Mouse (Mus musculus) bone marrow macrophage, adult 2 months (primary cell): ENCODE measurements around the gene Ccdc15. TPM values are rescaled to one million over a fixed set of nuclear protein-coding genes. Genes with fewer than 3 reads are reported as not detected.

Source experiments
- H3K27ac ChIP-seq: 2 replicates; pipeline ENCODE4 v1.5.1; 2012; ENCODE audit warnings: low read depth, low read length; ENCODE audit not compliant: insufficient read depth
- H3K4me1 ChIP-seq: 2 replicates; pipeline ENCODE4 v1.6.1; 2012; ENCODE audit warnings: low read length; ENCODE audit not compliant: control insufficient read depth, insufficient read depth
- H3K4me3 ChIP-seq: 2 replicates; pipeline ENCODE4 v1.5.1; 2012; ENCODE audit warnings: mild to moderate bottlenecking, low read length, moderate library complexity; ENCODE audit not compliant: insufficient read depth
- CTCF ChIP-seq: IDR thresholded peaks from 2 replicates; pipeline ENCODE4 v1.5.1; 2012; ENCODE audit warnings: low read depth, mild to moderate bottlenecking, low read length, moderate library complexity
- POLR2A ChIP-seq: IDR thresholded peaks from 2 replicates; pipeline ENCODE4 v1.6.1; 2012; ENCODE audit warnings: mild to moderate bottlenecking, low read depth, low read length, borderline replicate concordance
- polyA plus RNA-seq: library from polyadenylated mRNA; stranded (reverse); fragments of >200 nt; gene quantifications from 2 replicates; pipeline ENCODE4 v1.2.4, GENCODE M21; 2012; ENCODE audit not compliant: missing spikeins, insufficient read depth, insufficient read length

Gene Ccdc15
- polyA plus RNA-seq, 1 experiment = 1.9 TPM

GRCm38 (mm10) chr9:37368081-37368830, 20.0 kb upstream of the Ccdc15 start:
- no peak overlapping the region for H3K27ac ChIP-seq
- TF ChIP-seq POLR2A (no peak), CTCF (no peak)
- H3K4me1 ChIP-seq = no peaks in the 10 kb centered on the region
- no peak overlapping the region for H3K4me3 ChIP-seq

DNA sequence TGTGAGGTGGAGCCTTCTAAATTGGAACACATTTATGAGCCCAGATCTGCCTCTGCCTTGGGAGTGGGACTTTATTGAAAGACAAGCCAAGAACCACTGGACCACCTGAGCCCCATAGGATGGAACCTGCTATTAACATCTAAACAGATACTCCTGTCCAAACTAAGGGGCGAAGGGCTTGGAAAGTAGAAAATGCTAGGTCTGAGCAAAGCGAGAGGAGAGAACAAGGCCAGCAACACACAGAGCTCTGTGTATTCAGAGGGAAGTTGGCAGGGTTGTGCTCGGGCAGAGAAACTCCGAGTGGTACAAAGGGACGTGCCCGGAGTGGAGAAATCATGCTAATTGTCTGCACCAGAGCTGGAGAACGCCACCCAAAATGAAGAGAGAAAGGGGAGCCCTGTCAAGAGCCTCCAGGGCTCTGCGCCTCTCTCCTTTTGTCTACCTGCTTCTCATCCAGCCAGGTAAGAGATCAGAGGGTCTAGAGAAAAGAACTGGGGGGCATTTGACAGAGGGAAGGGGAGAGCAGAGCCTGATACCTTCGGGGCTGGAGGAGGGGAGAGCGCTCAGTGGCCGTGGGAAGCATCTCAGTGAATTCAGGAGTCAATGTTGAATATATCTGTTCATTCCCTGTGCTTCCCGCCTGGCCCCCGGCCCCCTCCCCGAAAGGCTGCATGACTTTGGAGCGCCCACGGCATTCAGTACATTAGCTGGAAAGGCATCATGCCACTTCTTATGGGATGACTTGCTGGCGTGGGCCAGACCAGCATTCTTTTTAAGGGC, 19.3 kb upstream of the Ccdc15 start, which contains the start of gene Hepacam:
TSS of gene Hepacam (plus strand) at position 51 of the 780 bp plus-strand sequence.
- no peak within 1 kb of the TSS for H3K27ac ChIP-seq
- no peaks in the 10 kb centered on the region for H3K4me1 ChIP-seq
- H3K4me3 ChIP-seq = no peak within 1 kb of the TSS
- TF ChIP-seq POLR2A (no peak), CTCF (no peak)

DNA sequence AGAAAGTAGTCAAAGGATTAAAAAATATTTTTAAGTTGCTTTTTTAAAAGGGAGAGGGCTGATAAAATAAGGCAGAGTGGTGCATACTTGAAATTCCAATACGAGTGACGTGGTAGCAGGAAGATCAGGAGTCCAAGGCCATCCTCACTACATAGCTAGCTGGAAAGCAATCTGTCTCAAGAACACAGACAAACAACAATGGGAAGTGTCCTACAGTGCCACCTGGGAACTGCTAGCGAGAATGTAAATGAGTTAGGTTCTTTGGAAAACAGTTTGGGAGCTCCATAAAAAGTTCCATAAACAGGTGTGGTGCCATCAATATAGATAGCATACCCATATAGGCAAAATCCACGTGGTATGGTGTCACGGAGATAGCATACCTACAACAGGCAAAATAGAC, 17.5 kb upstream of the Ccdc15 start:
- no peak overlapping the region for H3K27ac ChIP-seq
- H3K4me3 ChIP-seq = no peak overlapping the region
- H3K4me1 ChIP-seq = no peaks in the 10 kb centered on the region
- TF ChIP-seq POLR2A (no peak), CTCF (no peak)

- TF ChIP-seq CTCF (no peak), POLR2A (no peak)
- no peak overlapping the region for H3K4me3 ChIP-seq
- no peaks in the 10 kb centered on the region for H3K4me1 ChIP-seq
- H3K27ac ChIP-seq = no peak overlapping the region
Measured at GRCm38 (mm10) chr9:37364392-37364791, 16.2 kb upstream of the Ccdc15 start.

DNA sequence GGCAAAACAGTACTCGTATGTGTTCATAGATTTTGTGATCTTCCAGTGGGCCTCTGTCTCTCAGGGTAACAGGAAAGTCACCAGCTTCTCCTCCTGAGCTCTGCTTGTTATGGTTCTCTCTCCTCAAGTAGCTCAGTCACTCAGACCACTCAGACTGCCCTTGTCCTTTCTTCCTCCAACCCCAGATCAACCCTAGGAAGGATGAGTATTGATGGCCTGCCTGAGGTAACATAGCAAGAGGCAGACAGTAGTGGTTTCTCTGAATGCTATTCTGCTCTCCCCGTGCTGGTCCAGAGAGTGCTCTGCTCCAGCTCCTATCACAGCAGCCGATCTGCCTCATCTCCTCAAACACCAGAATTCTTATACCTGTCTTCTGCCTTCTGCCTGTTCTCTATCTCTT, 15.3 kb upstream of the Ccdc15 start:
- no peak for TF ChIP-seq CTCF
- no peak for TF ChIP-seq POLR2A
- no peak overlapping the region for H3K27ac ChIP-seq

GRCm38 (mm10) chr9:37362881-37363280, 14.6 kb upstream of the Ccdc15 start:
- Histone ChIP-seq H3K4me3 (no peak overlapping the region), H3K4me1 (no peaks in the 10 kb centered on the region), H3K27ac (no peak overlapping the region)
- TF ChIP-seq POLR2A (no peak), CTCF (no peak)

More for the DNA sequence above, 15.3 kb upstream of the Ccdc15 start:
- Histone ChIP-seq H3K4me1 (no peaks in the 10 kb centered on the region), H3K4me3 (no peak overlapping the region)

- TF ChIP-seq CTCF = no peak
- TF ChIP-seq POLR2A = no peak
- no peak overlapping the region for H3K4me3 ChIP-seq
- no peaks in the 10 kb centered on the region for H3K4me1 ChIP-seq
- H3K27ac ChIP-seq = no peak overlapping the region
Measured at GRCm38 (mm10) chr9:37362084-37362483, 13.9 kb upstream of the Ccdc15 start.

DNA sequence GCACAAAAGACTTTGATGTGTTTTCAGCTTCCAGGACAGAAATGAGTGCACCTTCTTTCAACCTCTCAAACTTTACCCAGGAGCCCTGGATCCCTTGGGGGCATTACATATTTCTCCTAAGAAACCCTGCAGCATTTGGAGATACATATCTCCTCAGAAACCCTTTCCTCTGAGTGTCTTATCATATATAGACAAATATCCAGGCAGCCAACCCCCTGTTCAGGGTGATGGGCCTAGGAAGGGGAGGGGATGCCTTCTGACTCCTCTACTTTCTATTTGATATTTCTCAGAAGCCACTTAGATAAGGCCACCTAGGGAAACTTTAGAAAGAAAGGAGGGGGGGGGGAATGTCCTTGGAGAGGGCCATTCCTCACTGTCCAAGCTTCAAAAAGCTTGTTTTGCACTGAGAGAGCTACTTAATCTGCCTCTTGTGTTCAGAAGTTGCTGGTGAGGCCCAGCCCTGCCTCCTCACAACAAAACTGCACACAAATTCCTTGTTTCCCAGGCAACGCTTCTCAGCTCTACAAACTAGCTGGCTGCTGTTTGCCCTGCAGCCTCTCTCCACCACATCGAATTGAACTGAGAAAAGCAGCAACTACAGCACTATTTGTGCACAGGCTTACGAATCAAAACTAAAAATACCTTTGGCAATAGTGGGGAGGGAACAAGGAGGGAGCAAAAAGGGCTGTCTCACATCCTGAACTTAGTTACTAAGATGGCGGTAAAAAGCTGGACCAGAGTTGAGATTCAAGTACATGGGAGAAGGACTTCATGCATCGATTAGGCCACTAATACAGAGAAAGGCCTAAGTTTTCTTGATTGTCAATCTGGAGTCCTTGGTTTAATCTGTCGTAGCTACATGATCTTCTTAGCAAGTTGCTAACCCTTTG, 11.3 kb upstream of the Ccdc15 start:
- H3K4me1 ChIP-seq = no peaks in the 10 kb centered on the region
- no peak overlapping the region for H3K27ac ChIP-seq
- no peak overlapping the region for H3K4me3 ChIP-seq
- TF ChIP-seq POLR2A (no peak), CTCF (no peak)

DNA sequence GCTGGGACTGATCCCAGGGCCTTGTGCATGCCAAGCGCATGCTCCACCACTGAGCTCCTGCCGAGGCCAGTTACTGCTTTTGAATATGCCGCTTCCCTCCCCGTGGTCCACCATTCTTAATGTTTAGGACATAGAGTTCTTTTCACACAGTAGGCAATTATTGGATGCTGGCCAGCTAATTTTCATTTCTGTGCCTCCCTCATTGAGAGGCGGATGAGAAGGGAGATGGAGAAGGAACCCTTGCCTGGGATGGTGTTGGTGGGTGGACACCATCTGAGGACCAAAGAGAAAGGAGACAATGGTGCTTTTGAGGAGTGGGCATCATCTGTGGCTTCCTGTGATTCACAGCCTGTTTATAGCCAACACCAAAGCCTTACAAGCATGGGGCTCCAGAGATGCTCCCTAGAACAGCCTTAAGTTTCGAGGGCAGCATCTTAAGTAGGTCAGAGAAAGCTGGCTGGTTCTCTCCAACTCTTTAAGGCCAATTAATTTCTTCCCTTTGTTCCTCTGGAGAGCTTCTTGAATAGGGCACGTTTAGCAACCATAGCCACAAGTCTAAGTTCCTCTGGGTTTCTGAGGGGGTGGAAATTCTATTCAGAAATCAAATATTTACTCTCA, 10.6 kb upstream of the Ccdc15 start:
- no peak overlapping the region for H3K4me3 ChIP-seq
- H3K4me1 ChIP-seq = no peaks in the 10 kb centered on the region
- H3K27ac ChIP-seq = no peak overlapping the region
- no peak for TF ChIP-seq POLR2A
- TF ChIP-seq CTCF = no peak

DNA sequence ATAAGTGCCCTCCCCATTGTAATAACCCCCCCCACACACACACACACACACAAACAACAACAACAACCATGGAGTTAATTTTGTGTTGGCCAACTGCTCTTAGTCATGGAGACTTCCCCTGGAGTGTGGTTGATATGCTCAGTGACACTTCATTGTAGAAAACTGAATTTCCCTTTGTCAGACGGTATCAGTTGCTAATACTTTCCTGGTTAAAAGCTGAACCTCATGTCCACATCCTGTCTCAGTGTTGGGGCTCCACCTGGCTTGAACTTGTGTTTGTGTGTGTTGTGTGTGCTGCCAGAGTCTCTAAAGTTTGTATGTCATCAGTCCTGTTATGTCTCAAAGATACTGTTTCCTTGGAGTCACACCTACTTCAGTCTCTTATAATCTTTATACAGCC, 6.3 kb upstream of the Ccdc15 start:
- TF ChIP-seq CTCF = no peak
- TF ChIP-seq POLR2A = no peak
- no peak overlapping the region for H3K4me3 ChIP-seq
- H3K4me1 ChIP-seq = peaks cover 8% of the 10 kb centered on the region; the same call in 1 of the 2 replicates
- no peak overlapping the region for H3K27ac ChIP-seq
